Mouse (Mus musculus) C2C12 (cell line): ENCODE measurements around the gene Mtg1. TPM values are rescaled to one million over a fixed set of nuclear protein-coding genes. Genes with fewer than 3 reads are reported as not detected.
A peak's percentile ranks its signal among the peaks of the same experiment; 100 is the strongest.
"Not testable (repeated sequence)": the region's sequence is repeated elsewhere in the genome, so short reads cannot be mapped to it uniquely, and the experiment has no call there.

Source experiments
- H3K27me3 ChIP-seq: one replicate; pipeline ENCODE4 v1.6.1; 2011; ENCODE audit not compliant: control insufficient read depth, insufficient read depth, insufficient read length
- H3K36me3 ChIP-seq: one replicate; pipeline ENCODE4 v1.6.1; 2011; ENCODE audit not compliant: control insufficient read depth, insufficient read depth
- H3K4me3 ChIP-seq: one replicate; pipeline ENCODE4 v1.5.1; 2011; ENCODE audit warnings: mild to moderate bottlenecking, control low read depth; ENCODE audit not compliant: poor library complexity, insufficient read depth, severe bottlenecking
- H3K79me2 ChIP-seq: one replicate; pipeline ENCODE4 v1.6.1; 2011; ENCODE audit not compliant: control insufficient read depth, insufficient read depth
- H3K79me3 ChIP-seq: one replicate; pipeline ENCODE4 v1.6.1; 2011; ENCODE audit warnings: low read depth, control low read depth
- H3ac ChIP-seq: one replicate; pipeline ENCODE3; 2011; ENCODE audit warnings: low read depth; ENCODE audit not compliant: control insufficient read depth, insufficient read length
- CEBPB ChIP-seq: IDR thresholded peaks from one replicate; pipeline ENCODE4 v1.6.1; 2011; ENCODE audit warnings: low read depth, mild to moderate bottlenecking, control low read depth, moderate library complexity
- CTCF ChIP-seq: IDR thresholded peaks from one replicate; pipeline ENCODE4 v1.5.1; 2011; ENCODE audit not compliant: control insufficient read depth, insufficient read depth, insufficient read length
- FOSL1 ChIP-seq: IDR thresholded peaks from one replicate; pipeline ENCODE4 v1.8.0; 2011; ENCODE audit warnings: mild to moderate bottlenecking, low read length; ENCODE audit not compliant: poor library complexity, insufficient read depth, severe bottlenecking
- MAX ChIP-seq: IDR thresholded peaks from one replicate; pipeline ENCODE4 v1.6.1; 2011; ENCODE audit warnings: mild to moderate bottlenecking, control low read depth
- MYOD1 ChIP-seq: IDR thresholded peaks from one replicate; pipeline ENCODE4 v1.6.1; 2011; ENCODE audit warnings: low read depth; ENCODE audit not compliant: control insufficient read depth, insufficient read length
- MYOG ChIP-seq: IDR thresholded peaks from one replicate; pipeline ENCODE4 v1.6.1; 2011; ENCODE audit not compliant: control insufficient read depth, insufficient read length; ENCODE audit errors: extremely low read depth
- USF1 ChIP-seq: IDR thresholded peaks from one replicate; pipeline ENCODE4 v1.6.1; 2011; ENCODE audit warnings: low read depth, mild to moderate bottlenecking, control low read depth, moderate library complexity
- polyA plus RNA-seq: library from polyadenylated mRNA; unstranded; fragments of >200 nt; fragmentation: generic; extraction: Trizol; gene quantifications from one replicate; pipeline ENCODE4 v1.2.1, GENCODE M21; 2012; ENCODE audit warnings: missing spikeins

The Mtg1 gene
- polyA plus RNA-seq, 1 experiment, result 16.9 TPM

DNA sequence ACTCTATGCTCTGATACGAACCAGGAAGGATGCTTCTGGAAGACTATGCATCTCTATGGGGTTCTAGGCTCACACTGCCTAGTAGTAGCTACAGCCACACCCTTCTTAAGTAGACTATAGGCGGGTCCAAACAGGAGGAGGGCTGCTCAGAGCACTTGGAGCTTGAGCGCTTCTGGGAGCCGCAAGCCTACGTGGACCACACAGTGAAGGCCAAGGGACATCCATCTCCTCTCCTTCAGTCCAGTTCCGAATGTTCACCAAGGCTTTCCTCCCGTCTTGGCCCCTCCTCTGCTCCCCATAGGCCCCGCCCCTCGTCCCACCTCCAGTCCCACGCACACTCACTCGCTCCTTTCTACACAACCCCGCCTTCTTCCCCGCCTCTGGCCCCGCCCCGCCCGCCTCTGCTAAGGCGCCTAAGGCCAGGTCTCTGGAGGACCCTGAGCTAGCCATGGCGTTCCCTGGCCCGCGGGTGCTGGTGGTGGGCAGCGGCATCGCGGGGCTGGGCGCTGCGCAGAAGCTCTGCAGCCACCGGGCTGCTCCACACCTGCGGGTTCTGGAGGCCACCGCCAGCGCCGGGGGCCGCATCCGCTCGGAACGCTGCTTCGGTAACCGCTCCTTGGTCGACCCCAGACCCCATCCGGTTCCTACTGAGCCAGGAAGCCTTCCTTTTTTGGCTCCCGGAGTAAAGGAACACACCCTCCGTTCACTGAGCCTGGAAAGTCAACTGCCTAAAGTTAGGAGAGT is 11.9 kb upstream of the Mtg1 start:
- Histone ChIP-seq H3K4me3 (peak overlapping the region; percentile 30), H3K36me3 (no peaks in the 10 kb centered on the region), H3K79me2 (no peaks in the 10 kb centered on the region), H3K79me3 (no peaks in the 10 kb centered on the region), H3ac (peak overlapping the region; percentile 67), H3K27me3 (no peaks in the 10 kb centered on the region)
- TF ChIP-seq CEBPB (no peak), FOSL1 (no peak), MYOG (no peak), USF1 (no peak), MYOD1 (no peak), CTCF (no peak), MAX (no peak)

DNA sequence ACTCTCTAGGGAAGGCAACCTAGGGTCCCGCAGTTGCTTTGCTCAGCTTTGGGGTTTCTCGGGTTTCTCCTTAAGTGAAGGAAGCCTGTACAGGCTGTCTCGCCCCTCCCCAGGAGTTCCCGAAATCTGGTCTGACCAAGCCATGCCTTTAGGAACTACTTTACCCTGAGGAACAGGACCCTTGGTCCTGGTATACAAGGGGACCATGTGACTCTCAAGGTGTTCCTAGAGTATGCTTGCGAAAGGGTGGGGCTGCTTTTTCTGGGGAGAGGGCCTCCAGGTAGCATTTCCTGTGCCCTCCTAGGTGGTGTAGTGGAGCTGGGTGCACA is 11.4 kb upstream of the Mtg1 start:
- Histone ChIP-seq H3K4me3 (peak overlapping the region; percentile 30), H3K36me3 (no peaks in the 10 kb centered on the region), H3K79me3 (no peaks in the 10 kb centered on the region), H3ac (peak overlapping the region; percentile 67), H3K79me2 (no peaks in the 10 kb centered on the region), H3K27me3 (no peaks in the 10 kb centered on the region)
- TF ChIP-seq MYOD1 (no peak), MAX (no peak), CTCF (no peak), MYOG (no peak), CEBPB (no peak), FOSL1 (no peak), USF1 (no peak)

DNA sequence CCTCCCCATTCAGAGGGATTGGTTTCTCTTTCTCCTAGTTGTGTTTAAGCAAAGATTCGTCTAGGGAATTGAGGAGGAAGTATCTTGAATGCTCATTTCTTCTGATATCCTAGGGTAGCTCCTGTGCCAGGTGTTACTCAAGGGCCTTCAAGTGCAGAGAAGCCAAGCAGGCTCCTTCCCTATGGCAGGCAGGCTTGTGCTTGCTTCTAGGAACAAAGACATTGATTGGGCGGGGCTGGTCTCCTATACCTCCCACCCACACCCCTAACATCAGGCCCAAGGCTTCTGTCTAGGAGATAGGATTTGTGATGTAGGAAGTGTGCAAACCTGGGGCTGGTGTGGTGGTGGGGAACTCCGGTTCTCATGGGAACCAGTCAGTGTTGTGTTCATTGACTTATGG is 10.4 kb upstream of the Mtg1 start:
- no peak overlapping the region for H3ac ChIP-seq

DNA sequence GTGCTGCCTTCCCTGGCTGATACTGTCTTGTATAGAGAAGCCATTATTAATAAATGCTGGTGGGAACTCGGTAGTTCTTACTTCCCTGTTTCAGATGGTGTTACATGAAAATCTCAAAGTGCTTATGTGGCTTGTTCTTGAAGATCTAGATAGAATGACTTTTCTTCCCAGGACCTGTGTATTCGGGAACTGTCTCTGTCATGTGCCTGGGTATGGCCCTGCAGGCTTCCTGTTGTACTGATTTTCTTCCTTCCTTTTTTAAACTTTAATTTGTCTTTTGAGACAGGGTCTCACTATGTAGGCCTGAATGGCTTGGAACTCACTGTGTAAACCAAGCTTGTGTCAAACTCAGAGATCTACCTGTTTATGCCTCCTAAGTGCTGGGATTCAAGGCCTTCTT is 9.5 kb upstream of the Mtg1 start:
- H3K27me3 ChIP-seq, result no peaks in the 10 kb centered on the region
- no peak overlapping the region for H3ac ChIP-seq
- TF ChIP-seq CTCF, result no peak
- no peak for TF ChIP-seq FOSL1
- no peak for TF ChIP-seq MYOD1
- no peak for TF ChIP-seq USF1
- TF ChIP-seq CEBPB, result no peak
- TF ChIP-seq MYOG, result no peak
- no peak for TF ChIP-seq MAX
- H3K36me3 ChIP-seq, result no peaks in the 10 kb centered on the region
- H3K79me3 ChIP-seq, result no peaks in the 10 kb centered on the region
- no peak overlapping the region for H3K4me3 ChIP-seq
- H3K79me2 ChIP-seq, result no peaks in the 10 kb centered on the region

More for the DNA sequence above, 10.4 kb upstream of the Mtg1 start:
- H3K4me3 ChIP-seq, result no peak overlapping the region
- H3K36me3 ChIP-seq, result no peaks in the 10 kb centered on the region
- no peaks in the 10 kb centered on the region for H3K79me2 ChIP-seq
- no peak for TF ChIP-seq FOSL1
- no peak for TF ChIP-seq USF1
- no peak for TF ChIP-seq CTCF
- TF ChIP-seq MYOG, result no peak
- TF ChIP-seq MYOD1, result no peak
- no peak for TF ChIP-seq MAX
- no peak for TF ChIP-seq CEBPB
- H3K79me3 ChIP-seq, result no peaks in the 10 kb centered on the region
- no peaks in the 10 kb centered on the region for H3K27me3 ChIP-seq

DNA sequence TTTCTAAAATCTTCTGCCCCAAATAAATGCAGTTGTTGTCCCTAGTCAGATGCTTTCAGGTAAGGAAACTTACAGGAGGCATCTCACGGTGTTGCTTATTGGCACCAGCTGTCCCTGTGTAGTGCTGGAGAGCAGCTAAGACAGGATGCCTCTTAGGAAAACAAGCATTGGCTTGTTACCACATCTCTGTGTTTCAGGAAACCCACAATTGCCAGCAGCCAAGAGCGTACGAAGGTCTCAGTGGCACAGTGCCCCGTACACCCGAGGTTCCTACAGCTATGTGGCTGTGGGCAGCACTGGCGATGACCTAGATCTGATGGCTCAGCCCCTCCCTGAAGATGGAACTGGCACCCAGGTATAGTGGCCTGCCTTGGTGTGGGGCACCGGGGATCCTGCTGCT is 5.2 kb upstream of the Mtg1 start:
- not testable (repeated sequence) for H3K79me2 ChIP-seq, H3K27me3 ChIP-seq, H3ac ChIP-seq

DNA sequence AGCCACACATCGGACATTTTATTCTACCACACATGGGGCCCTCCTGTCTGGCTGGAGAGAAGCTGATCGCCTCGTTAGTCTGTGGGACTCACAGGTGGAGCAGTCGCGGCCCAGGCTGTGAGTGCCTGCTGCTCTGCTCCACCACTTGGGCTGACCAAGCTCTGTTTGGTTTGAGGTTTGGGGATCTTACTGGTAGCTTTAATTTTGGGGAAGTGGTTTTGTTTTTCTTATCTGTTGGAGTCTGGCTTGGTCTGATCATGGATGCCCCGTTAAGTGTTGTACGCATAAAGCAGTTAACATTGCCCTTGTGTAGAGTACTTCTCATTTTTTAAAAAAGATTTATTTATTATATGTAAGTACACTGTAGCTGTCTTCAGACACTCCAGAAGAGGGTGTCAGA is 3.3 kb upstream of the Mtg1 start:
- not testable (repeated sequence) for H3K36me3 ChIP-seq, H3K79me3 ChIP-seq, H3K79me2 ChIP-seq, H3ac ChIP-seq, H3K27me3 ChIP-seq, H3K4me3 ChIP-seq

More for the DNA sequence above, 5.2 kb upstream of the Mtg1 start:
- not testable (repeated sequence) for H3K4me3 ChIP-seq, H3K79me3 ChIP-seq, H3K36me3 ChIP-seq
